Mouse (Mus musculus) urinary bladder, postnatal 4 days (tissue): ENCODE results near the gene Tmem185b.

Source experiments
- DNase-seq, 2 experiments: peaks; one replicate each; pipeline ENCODE4 v3.0.0; 2021 to 2022; ENCODE audit warnings: low spot score in 2 of 2

Gene Tmem185b

DNA sequence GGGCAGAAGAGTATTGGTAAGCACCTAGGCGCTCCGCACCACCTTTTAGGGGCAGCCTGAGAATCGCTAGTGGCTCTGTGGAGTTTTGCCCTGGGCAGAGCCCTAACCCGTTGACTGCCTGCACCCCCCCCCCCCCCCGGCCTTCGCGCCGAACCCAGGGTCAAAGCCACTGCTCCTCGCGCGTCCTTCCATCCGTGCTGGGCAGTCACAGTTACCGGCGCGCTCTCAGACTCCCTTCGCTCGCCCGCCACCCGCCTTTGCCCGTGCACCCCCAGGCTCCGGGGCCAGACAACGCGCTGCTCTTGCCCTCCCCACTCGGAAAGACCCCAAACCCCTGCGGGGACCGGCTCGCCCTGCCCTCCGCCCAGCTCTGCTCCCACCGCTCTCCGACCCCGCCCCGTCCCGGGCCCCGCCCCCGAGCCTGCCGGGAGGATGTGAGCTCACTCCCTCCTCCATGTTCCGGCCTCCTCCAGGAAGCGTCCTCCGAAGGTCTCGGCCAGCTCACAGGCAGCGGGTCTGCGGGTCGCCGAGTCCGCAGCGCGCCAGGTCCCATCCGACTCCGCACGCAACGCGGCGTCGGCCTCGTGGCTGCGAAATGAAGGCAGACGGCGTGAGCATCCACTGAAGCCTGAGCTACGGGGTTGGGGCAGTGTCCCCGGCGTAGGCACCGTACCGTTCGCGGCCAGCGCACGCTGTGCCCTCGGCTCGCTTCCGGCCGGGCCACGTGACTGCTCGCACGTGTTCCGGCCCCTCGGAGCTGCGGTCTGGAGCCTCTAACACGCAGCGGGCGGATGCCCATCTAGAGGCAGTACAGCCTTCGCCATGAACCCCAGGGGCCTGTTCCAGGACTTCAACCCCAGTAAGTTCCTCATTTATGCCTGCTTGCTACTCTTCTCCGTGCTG lies at the start of gene Tmem185b:
Gene Tmem185b (plus strand): TSS at position 472 of the 903 bp plus-strand sequence.
- peak; percentile 91 to 94 for DNase-seq

- DNase-seq: no peak
These were observed 49.0 kb upstream of the Tmem185b start for GRCm38 (mm10) chr1:119476905-119477353.

- DNase-seq: no peak
These were observed 46.3 kb upstream of the Tmem185b start for GRCm38 (mm10) chr1:119479641-119480040.

- no peak for DNase-seq
These were observed 45.3 kb upstream of the Tmem185b start for GRCm38 (mm10) chr1:119480678-119481077.

- no peak for DNase-seq
These were observed 44.6 kb upstream of the Tmem185b start for GRCm38 (mm10) chr1:119481205-119481932.

DNA sequence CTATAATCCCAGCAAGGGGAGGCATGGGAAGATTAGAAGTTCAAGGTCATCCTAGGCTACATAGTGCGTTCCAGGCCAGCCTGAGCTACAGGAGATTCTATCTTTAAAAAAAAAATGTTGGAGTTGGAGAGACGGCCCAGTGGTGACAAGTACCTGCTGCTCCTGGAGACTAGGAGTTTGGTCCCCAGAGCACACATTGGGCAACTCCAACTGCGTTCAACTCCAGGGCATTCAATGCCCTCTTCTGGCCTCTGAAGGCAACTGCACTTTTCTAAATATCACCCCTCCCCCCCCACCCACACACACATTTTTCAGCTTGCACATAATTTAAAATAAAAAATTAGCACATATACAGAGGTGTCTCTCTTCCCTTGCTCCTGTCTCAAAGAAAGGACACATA lies 43.1 kb upstream of the Tmem185b start:
- DNase-seq: no peak

- no peak for DNase-seq
These were observed 41.5 kb upstream of the Tmem185b start for GRCm38 (mm10) chr1:119484457-119484856.

- no peak for DNase-seq
These were observed 40.1 kb upstream of the Tmem185b start for GRCm38 (mm10) chr1:119485825-119486224.

DNA sequence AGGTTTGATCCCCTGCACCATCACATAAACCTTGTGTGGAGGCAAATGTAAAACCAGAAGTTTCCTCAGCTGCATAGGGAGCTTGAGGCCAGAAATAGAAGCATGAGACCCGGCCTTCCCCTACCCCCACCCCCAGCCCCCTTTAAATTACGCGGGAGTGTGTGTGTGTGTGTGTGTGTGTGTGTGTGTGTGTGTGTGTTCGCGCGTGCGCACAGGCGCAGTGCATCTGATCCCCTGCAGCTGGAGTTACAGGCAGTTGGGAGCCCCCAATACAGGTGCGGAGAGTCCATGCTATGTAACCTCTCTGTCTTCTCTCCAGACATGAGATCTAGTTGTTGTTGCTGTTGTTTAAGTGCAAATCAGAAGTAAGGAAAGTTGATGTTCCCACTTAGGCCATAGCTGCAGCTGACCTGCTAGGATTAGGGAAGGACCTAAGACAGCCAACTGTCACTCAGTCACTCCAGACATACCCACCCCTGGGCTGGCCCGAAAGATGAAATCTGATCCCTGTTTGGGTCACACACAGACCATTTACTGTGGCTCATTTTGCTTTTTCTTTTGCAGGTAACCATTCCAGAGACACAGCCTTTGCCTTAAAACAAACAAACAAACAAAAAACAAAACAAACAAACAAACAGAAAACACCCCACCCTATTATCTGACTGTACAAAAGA lies 37.9 kb upstream of the Tmem185b start:
- DNase-seq: no peak

DNA sequence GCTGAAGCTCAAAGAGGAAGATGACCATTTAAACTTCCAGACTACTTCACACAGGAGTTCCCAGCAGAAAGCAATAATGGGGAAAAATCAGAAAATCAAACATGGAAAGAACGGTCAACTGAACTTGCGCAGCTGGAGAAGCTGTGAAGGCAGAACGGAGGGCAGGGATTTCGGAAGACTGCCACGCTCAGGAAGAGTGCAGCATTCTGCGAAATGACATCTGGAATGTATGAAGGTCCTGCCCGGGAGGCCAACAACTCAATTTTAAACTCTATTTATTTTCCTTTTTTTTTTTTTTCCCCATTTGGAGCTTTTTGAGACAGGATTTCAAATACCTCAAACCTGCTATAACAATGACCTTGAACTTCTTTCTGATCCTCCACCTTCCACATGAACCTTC lies 35.2 kb upstream of the Tmem185b start:
- DNase-seq: no peak

GRCm38 (mm10) chr1:119492097-119492496 lies 33.9 kb upstream of the Tmem185b start:
- DNase-seq: peak; percentile 72 to 80

GRCm38 (mm10) chr1:119492505-119492904 lies 33.5 kb upstream of the Tmem185b start:
- DNase-seq: no peak

DNA sequence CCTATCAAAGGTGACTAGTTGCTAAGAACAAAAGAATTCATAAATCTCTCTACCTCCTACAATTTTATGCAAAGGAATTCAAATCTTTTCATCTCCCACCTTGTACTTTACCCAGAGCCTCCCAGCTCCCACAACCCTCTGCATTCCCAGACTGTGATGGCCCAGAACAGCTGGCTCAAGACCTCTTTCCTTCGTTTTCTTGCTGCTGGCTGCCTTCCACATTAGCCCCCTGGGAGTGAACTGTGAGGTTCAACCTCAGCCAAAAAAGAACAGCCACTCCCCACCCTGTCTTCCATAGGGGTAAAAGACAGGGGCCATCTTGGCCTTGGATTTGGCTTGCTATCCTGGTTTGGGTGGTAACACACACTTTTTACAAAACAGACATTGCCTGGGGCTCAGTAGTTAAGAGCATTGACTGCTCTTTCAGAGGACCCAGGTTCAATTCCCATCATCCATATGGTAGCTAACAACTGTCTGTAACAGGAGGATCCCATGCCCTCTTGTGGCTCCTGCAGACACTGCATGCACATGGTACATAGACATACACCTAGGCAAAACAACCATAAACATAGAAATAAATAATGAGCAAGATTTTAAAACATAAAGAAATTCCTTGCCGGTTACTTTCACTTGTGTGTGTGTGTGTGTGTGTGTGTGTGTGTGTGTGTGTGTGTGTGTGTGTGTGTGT lies 31.8 kb upstream of the Tmem185b start:
- DNase-seq: no peak

GRCm38 (mm10) chr1:119494712-119495395 lies 31.1 kb upstream of the Tmem185b start:
- DNase-seq: no peak

- DNase-seq: no peak
These were observed 30.6 kb upstream of the Tmem185b start for GRCm38 (mm10) chr1:119495396-119495775.

GRCm38 (mm10) chr1:119497346-119498004 lies 28.5 kb upstream of the Tmem185b start:
- DNase-seq: no peak

GRCm38 (mm10) chr1:119498536-119499231 lies 27.3 kb upstream of the Tmem185b start:
- DNase-seq: no peak

DNA sequence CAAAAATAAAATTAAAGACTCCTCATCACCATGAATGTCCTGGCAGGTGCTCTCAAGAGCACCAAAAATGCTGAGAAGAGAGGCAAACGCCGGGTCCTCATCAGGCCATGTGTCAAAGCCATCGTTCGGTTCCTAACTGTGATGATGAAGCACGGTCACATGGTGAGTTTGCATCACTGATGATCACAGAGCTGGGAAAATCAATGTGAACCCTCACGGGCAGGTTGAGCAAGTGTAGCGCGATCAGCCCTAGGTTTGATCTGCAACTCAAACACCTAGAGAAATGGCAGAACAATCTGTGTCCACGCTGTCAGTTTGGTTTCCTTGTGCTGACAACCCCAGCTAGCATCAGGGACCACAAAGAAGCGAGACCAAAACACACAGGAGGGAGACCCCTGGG lies 26.5 kb upstream of the Tmem185b start:
- no peak for DNase-seq

DNA sequence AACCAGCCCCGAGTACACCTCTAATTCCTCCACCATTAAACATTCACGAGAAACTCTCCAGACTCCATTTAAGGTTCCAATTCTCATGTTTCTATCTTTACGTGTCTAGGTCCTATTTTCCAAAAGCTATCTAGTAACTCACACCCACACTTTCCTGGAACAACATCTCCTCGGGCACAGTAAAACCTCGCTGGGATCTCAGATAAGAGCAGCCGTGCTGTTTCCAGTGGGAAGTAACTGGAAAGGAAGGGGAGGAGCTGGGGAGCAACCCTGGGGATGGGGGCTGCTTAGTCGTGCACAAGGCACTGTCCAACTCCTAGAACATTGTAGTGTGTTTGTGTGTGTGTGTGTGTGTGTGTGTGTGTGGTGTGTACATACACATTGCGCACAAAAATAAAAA lies 24.1 kb upstream of the Tmem185b start:
- DNase-seq: no peak

- no peak for DNase-seq
These were observed 23.2 kb upstream of the Tmem185b start for GRCm38 (mm10) chr1:119502729-119503128.
